Mouse (Mus musculus) A20 (cell line): ENCODE results near the gene Kcnj4.
A peak's percentile ranks its signal among the peaks of the same experiment; 100 is the strongest.

ENCODE experiments used
- DNase-seq: peaks from one replicate; pipeline ENCODE4 v3.0.0-alpha.2; 2011; ENCODE audit warnings: low read depth, low spot score

Kcnj4 gene

DNA sequence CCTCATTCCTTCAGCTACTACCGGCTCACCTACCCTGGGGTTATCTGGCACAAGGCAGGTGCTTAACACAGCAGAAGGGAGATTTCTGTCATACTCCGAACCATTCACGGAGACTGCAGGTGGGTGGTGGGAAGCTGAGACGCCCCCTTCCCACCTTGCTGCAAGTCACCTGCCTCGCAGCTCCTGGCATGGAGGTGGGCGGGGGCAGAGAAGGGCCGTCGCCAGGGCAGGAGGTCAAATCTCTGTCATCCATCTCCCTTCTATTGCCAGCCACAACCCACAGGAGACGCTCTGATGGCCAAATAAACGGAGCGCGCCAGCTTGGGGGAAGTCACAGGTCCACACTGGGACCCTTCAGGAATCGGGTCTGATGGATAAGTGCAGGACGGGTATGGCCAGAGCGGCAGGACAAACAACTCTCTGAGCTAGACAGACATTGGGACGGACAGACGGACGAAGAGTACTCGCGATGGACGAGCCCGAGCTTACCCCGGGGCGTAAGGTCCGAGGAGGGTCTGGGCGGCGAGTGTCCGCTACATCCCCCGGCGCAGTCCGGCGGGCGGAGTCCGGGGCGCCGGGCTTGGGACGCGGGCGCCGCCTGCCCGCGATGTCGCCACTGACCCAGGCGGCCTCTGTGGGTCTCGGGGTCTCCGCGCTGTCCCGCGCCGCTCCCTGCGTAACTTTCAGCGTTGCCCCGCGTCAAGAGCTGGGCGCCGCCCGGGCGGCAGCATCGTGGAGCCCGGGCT lies at the start of gene Kcnj4:
Kcnj4 (minus strand) TSS at position 535 of the 746 bp plus-strand sequence.
- no peak for DNase-seq

DNA sequence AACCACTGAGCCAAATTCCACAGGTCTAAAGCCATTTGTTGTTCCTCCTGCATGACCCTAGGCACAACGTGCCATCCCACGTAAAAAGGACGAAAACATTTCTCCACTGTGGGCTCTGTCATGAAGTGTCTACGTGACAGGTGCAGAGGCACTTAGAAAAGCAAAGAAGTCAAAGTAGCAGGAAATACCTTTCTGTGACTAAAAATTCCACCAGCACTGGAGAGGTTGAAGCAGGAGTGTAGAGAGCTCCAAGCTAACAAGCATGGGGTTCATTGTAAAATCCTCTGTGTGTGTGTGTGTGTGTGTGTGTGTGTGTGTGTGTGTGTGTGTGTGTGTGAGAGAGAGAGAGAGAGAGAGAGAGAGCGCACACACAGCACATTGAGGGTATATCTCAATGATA lies 47.5 kb upstream of the Kcnj4 start:
- DNase-seq: no peak

DNA sequence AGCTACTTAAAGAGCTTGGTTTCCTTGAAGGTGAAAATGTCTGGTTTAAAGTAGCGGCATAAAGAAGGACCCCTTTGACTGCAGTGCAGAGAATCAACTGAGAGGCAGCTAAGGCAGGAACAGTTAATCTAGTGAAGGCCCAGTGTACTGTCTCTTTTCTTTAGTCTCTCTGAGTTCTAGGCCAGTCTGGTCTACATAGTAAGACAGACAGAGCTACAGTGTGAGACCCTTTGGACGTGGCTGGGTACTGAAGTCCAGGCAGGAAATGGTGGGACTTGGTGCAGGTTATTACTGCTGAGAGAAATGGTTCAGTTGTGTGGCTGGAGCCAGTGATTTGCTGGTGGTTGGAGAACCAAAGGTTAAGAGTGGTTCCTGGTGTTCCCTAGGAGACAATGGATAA lies 43.2 kb upstream of the Kcnj4 start:
- no peak for DNase-seq

DNA sequence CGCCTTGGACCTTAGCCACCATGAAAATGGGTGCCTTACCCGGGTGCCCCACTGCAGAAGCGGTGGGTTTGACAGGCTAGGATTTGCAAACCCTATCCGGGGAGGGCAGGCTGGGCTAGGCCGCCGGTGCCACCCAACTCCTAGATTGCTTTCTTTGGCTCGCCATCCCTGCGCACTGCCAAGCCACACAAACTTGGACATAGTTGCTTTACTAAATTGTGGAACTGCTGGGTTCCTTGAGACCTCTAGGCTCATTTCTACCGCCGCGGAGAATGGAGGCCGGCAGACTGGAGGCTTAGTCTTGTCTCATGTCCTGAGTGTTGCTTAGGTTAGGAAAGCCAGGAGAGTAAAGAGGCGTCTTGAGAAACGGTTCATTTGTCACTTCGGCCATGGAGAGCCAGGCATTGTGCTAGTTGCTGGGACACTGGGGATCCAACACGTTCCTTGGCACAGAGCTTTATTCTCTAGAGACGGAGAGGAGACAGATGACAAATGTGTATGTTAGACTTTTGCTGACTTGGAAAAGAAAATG lies 42.3 kb upstream of the Kcnj4 start:
- DNase-seq: no peak

DNA sequence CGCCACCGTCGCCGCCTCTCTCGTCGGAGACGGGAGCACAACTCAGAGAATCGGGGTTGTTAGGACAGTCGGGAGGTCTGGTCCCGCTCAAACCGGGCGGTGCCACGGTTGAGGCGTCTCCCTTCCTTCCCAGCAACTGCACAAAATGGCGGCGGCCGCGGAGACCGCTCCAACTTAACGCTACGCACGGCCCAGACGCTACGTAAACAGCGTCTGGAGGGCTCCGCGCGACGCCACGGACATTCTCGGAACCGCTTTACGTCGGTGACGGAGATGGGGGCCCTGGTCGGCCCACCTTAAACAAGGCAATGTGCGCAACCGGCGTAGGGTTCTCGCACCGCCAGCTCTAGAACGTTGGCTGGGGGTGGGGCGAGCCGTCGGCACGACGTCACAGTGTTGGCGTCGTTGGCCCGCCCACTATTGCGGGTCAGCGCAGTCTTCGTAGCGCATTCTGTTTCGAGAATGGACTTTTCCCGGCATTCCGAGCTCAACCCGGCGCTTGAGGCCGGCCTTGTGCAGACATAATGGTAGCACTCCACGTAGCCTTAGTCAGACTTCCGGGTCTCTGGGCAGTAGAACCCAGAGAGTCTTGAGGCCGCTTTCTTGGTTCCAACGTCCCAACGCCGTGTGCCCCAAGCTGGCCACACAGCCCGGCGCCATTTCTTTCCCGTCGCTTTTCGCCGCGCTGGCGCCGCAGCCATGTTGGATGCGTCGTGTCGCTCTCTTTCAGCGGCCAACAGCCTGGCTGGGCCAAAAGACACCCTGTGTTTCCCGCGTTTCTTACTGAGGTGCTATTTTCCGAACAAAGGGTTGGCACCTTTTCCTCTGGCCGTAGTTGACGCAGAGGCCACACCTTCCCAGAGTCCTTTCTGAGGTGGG lies 41.6 kb upstream of the Kcnj4 start, which contains the start of gene Ddx17:
Ddx17 (minus strand) TSS at position 332 of the 879 bp plus-strand sequence.
- peak; percentile 95 for DNase-seq

DNA sequence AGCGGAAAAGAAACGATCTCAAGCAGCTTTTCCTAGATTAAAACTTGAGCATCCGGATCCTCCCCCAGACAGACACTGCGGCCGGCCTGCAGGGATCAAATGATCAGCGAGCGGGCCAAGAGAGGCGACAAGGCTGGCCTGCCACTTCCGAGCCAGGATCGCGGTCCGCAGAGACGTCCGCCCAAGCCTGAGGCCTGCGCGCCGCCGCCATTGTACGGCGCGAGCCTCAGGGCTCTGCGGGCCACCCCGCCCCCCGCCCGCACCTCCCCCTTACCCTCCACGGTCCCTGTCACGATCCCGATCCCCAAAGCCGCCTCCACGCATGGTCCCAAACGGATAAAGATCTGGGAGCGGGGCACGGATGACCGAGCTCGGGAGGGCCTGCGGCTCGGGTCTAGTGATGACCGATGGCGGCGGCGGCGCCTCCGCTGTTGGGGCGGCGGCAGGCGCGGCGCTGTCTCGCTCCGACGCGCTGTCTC lies 40.9 kb upstream of the Kcnj4 start:
- no peak for DNase-seq

DNA sequence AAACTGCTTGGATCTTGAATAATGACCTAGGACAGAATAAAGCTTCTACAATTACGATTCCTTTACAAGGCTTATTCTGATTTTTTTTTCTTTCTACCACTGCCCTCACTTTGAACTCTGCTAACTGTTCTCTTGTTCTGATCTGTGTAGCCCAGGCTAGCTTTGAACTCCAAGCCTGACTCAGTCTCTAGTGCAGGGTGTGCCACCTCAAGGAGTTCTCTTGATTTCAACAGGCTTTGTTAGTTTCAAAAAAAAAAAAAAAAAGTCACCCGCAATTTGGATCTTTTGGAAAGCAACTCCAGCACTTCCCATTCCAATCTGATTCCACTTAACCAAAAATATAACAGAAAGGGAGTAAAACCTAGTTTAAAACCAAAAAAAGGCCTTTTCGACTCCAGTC lies 40.5 kb upstream of the Kcnj4 start:
- DNase-seq: no peak

DNA sequence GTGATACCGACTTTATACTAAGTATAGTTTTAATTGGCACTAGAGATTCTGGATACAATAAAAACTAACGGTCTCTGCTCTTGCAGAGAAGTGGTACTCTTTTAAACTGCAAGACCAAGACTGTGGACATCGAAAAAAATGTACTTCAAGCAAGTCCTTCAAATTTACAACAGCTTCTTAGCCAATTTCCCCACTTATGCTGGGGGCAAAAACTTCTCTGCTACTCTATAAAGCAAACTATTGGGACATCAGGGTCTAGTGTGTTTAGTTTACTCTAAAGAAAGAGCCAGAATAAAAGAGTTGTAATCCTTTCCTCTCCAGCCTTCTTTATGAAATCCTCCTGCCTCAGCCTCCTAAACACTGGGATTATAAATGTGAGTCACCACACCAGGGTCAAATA lies 38.9 kb upstream of the Kcnj4 start:
- no peak for DNase-seq

DNA sequence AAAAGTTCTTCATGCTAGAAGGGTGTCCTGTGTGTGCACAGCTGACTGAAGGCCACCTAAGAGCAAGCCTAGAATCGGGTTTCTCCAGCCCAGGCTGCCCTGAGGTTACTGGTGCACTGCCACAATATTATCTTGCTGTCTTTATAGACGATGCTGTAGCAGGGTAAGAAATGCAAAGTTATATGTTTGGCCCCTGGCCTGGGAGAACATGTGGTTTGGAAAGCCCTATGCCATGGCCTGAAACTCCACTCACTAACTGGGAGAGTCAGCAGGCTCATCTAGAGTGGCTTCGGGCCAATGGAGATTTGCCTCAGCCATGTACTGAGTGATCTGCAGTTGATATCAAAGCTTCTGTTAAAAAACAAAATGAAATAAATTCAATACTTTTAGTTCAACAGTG lies 28.8 kb upstream of the Kcnj4 start:
- DNase-seq: no peak

DNA sequence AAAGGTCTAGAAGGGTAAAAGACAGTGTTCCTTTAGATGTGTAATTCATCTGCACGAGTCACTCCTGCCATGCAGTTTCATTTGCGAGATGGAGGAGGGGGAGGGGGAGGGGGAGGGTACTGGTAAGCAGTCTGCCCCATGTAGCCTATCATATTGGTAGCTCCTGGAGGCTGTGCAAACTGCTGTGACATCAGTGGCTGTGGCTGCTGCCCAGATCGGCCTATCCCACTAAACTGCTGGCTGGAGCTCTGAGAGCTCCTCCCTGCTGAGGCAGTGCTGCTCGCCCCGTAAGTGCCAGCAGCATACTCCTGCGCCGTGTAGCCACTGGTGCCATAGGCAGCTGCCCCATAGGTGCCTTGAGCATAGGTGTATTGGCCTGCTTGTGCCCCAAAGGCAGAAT lies 24.9 kb upstream of the Kcnj4 start:
- no peak for DNase-seq

DNA sequence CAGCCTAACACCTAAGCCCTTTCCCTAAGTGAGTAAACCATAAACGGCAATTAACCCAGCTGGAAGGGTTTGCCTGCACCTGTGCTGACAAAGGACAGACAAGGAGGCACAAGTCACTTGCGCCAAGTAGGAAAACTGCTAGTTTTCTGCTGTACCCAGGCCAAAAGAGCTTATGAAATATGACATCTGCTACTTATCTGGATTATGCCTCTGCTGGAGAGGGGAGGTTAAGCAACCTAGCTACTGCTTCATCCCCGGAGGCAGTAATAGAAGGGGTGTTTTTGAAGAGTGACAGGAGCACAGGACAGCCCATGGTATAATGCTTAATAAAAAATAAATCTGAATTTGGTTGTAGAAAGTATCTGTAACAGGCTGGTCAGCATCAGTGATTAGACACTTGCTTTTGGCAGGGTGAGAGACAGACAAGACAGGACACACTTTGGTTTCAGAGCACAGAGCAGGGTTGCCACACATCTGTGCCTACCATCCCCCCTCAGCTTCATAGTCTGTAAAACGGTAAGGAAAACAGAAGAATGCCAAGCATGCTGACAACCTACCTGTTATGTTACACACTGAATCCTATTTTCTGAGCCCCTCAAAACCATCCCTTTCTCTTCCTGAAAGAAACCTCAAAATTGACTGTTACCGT lies 23.1 kb upstream of the Kcnj4 start:
- no peak for DNase-seq

DNA sequence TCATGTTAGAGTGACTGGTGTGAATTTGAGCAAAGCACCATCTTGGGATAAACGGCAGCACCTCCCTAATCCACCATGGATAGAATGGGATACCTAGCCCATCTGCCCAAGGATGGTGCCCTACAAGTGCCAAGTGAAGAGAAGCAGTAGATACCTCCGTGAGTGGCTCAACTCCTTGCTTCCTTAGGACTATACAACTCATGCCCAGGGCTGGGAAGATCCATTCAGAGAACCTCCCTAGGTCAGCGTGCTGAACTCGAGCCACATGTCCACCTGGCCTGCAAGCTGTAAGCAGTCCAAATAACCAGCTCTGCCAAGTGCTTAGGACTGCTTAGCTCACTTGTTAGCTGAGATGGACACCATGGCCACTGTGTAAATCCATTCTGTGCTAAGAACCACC lies 22.2 kb upstream of the Kcnj4 start:
- no peak for DNase-seq

DNA sequence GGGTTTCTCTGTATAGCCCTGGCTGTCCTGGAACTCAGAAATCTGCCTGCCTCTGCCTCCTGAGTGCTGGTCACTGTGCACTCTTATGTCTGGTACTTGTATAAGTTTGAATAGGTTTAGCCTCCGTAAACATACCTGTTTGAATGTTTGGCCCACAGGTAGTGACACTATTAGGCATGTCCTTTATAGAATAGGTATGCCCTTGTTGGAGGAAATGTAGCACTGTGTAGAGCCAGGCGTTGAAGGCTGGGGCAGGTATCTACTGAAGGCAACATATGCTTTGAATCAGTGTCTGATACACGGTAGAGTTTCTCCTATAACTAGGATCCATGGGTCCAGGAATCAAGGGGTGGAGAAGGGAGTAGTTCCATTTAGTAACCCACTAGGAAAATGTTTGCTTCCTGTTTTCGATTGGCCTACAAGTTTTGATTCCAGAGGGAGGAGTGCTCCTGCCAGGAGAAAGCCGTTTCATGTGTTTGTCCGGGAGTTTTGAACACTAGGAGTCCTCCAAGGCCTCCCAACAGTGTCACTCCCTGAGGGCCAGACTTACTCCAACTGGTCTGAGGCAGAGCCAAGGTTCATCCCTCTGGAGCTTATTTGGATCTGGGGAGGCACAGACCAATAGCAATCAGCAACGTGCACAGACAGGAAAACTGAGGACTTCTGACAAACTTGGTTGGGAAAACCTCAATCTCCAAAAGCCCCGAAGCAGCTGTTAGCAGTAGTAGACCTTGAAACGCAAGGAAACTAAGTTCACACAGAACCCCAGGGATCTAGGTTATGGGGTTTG lies 21.1 kb upstream of the Kcnj4 start:
- DNase-seq: peak; percentile 16

DNA sequence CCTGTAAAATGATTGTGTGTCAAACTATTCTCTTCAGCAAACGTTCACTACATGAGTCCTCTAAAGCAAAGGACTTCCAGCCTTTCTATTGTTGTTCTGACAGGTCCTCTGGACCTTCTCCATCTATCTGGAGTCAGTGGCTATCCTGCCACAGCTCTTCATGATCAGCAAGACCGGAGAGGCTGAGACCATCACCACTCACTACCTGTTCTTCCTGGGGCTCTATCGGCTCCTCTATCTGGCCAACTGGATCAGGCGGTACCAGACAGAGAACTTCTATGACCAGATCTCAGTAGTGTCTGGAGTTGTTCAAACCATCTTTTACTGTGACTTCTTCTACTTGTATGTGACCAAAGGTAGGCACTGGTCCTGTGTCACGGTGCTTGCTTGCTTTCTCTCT lies 20.5 kb upstream of the Kcnj4 start:
- peak; percentile 20 for DNase-seq

DNA sequence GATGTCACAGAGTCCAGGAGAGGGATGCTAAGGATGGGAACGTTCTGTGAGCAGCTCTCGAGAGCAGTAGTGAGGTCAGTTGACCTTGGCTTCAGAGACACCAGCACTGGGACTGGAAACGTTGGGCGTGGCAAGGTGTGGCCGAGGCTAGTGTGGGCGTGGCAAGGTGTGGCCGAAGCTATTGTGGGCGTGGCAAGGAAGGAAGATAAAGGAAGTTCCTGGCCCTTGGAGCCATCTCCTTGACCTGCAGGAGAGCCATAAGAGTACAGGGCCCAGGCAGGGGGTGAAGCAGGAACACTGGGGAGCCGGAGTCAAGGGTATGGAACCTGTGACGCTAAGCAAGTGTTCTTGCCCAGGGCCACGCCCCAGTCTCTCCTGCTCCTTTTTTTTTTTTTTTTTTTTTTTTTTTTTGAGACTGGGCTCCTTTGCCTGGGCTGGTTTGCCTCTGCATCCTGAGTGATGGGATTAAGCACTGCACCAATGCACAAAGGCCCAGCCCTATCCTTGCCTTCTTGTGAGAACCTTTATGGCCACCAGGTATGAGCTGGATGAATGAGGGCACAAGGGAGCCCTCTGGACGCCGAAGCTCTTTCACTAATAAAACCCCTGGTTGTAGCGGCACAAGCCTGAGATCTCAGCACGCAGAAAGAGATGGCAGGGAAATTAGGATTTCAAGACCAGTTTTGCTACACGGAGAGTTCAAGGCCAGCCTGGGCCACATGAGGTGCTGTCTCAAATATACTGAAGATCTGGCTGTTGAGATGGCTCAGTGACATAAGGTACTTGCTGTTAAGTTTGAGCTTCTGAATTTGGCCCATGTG lies 14.6 kb upstream of the Kcnj4 start:
- peak; percentile 24 for DNase-seq

DNA sequence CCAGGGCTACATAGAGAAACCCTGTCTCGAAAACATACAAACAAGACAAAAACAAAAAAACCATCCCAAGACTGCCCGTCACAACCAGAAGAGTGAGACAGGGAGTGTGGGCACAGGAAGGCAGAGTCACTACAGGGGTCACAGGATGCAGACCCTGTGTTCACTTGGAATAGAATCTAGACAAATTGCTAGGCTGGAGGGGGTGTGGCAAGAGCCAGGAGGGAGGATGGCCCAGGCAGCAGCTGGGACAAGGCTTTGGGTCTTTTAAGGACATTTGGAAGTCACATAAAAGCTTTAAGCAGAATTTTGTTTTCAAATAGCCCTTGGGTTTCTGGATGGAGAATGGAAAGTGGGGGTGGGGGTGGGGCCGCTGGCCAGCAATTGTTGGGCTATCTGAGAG lies 13.5 kb upstream of the Kcnj4 start:
- no peak for DNase-seq

DNA sequence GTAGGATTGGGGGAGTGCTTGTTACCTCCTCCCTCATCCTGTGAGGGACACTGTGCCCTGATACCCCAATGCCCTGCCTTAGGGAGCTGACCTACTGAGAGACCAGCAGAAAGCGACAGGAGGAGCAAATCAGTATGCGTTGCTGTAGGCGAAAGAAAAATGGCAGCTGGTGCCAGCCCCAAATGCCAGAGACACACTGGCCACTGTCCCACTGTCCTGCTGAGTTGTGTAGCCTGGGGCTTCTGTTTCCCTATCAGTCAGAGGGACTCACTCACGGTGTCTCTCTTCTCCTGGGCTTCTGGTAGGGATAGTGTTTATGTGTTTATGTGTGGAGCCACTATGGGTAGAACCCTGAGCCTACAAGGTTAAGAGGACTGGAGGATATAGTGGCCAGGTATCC lies 12.7 kb upstream of the Kcnj4 start:
- DNase-seq: no peak

DNA sequence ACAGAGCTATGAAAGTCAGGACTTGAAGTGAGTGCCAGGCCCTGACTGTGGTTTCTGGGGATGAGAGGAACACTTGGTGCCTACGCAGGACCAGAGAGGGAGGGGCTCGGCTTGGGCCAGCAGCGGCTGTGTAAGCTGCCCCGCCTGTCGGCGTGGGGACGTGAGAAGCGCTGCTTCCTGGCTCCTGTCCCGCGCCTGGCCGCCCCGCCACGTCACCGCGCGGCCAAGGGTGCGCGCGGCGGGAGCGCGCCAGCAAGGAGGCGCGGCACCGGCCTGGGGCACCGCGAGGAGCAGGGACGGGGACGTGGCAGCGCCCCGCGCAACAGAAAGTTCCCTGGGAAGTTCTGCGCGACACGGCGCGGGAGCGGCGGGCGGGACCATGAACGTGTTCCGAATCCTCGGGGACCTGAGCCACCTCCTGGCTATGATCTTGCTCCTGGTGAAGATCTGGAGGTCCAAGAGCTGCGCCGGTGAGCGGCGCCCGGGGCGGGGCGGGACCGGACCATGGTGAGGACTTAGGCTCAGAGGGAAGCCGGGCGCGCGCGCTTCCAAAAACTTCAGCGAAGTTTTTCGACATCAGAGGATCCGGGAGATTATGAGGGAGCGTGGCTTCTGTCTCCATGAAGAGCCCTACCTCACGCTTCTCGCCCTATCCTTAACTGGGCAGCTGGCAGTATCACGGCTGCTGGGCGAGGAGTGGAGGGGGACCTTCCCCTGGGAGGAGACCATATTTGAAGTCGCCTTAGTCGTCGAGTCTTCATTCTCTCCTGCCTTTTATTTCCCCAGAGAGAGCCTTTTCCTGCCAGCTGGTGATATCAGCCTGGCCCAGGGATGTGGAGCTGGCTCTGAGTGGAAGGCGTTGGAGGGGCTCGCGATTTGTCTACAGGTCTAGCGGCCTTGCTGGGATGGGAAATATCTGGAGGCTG lies 11.4 kb upstream of the Kcnj4 start, which contains the start of gene Kdelr3:
Kdelr3 (plus strand) TSS at position 241 of the 926 bp plus-strand sequence.
- no peak for DNase-seq

DNA sequence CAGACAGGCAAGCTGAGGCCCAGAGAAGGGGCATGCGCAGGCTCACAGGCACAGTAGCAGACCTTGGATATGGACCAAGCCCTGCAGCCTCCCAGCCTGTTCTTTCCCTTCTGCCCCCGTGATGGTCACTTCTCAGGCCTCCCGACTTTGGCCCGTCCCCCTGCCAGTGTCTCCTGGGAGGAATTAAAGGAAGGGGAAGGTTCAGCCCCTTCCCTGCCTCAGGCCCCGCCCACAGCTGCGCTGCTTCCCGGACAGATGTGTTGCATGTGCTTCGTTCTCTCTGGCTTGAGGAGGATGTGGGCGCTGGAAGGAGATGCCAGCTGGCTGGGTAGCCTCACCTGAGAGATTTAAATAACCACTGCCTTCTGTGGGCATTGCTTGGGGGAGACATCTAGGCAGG lies 8.9 kb upstream of the Kcnj4 start:
- no peak for DNase-seq
